Mouse (Mus musculus) testis, adult 2 months (tissue): ENCODE data around the gene Per2.

ENCODE experiments used
- CTCF ChIP-seq: fragments of 200-500 bp; IDR thresholded peaks from 2 replicates; pipeline ENCODE4 v1.5.1; 2012; ENCODE audit warnings: low read depth, mild to moderate bottlenecking, inconsistent platforms, low read length, moderate library complexity; ENCODE audit not compliant: control insufficient read depth, insufficient read depth, insufficient replicate concordance
- POLR2A ChIP-seq: fragments of 200-500 bp; IDR thresholded peaks from 2 replicates; pipeline ENCODE4 v1.6.1; 2012; ENCODE audit warnings: low read depth, mild to moderate bottlenecking, inconsistent platforms, low read length, moderate library complexity; ENCODE audit not compliant: control insufficient read depth

DNA sequence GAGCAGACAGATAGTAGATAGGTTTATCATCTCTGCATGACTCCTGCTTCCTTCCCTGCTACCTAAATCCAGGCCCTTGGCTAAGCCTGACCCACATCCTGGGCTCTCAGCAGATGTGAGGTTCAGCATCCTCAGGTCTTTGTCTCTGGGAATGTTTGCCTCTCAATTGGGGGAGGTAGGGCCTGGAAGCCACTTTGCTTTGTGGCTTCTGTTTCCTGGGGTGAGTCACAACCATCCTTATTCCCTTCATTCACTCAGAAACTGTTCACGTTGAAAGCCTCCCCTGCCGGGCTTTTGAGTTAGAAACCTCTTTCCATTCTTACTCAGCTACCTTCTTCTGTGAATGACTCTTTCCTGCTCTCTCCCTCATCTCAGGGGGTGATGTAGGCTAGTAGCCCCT, 33.6 kb upstream of the Per2 start:
- no peak for TF ChIP-seq CTCF
- TF ChIP-seq POLR2A, result no peak
